Mouse (Mus musculus) kidney, embryonic 14.5 days (tissue): ENCODE measurements around the gene Vmn1r232. TPM values are rescaled to one million over a fixed set of nuclear protein-coding genes. Genes with fewer than 3 reads are reported as not detected.

Source experiments
- polyA plus RNA-seq: library from polyadenylated mRNA; unstranded; fragments of >200 nt; fragmentation: Nextera tagmentation; extraction: Ambion mirVana; gene quantifications from 2 replicates; pipeline ENCODE4 v1.2.1, GENCODE M21; 2014

Gene Vmn1r232
- polyA plus RNA-seq, 1 experiment from 2014 or later, result not detected

Other genes starting within 250 kb of the Vmn1r232 start
- not detected in 2 replicates for gene Vmn1r226, start 236.9 kb downstream of the Vmn1r232 start, polyA plus RNA-seq
- gene Vmn1r227, start 189.9 kb downstream of the Vmn1r232 start, polyA plus RNA-seq, result not detected in 2 replicates
- not detected in 2 replicates for gene Vmn1r228, start 133.6 kb downstream of the Vmn1r232 start, polyA plus RNA-seq
- gene Vmn1r229, start 108.2 kb downstream of the Vmn1r232 start, polyA plus RNA-seq, result not detected in 2 replicates
- gene Vmn1r230, start 79.3 kb downstream of the Vmn1r232 start, polyA plus RNA-seq, result not detected in 2 replicates
- gene Vmn1r231, start 14.6 kb downstream of the Vmn1r232 start, polyA plus RNA-seq, result not detected in 2 replicates
- gene Ppp2r1a, start 25.6 kb upstream of the Vmn1r232 start, polyA plus RNA-seq, result 384 and 485 TPM in 2 replicates
- gene Vmn1r233, start 76.8 kb upstream of the Vmn1r232 start, polyA plus RNA-seq, result not detected in 2 replicates
- gene Zfp160, start 89.2 kb upstream of the Vmn1r232 start, polyA plus RNA-seq, result 16.7 and 17.2 TPM in 2 replicates